Mouse (Mus musculus) heart, embryonic 11.5 days (tissue): ENCODE measurements at regions not wholly inside any gene's neighbourhood (a gene's known extent, or its start where the extent isn't known, plus 50 kb on each side); places are given as distances from the start of the nearest gene placed in this dataset.

Experiments
- ATAC-seq: fragments of 200-750 bp; cut with Nextera tagmentation; replicated peaks from 2 replicates; pipeline ENCODE4 v1.8.0; 2017; ENCODE audit warnings: moderate library complexity; ENCODE audit not compliant: insufficient number of reproducible peaks, low FRiP score, low TSS enrichment
- H3K27ac ChIP-seq: fragments of 300-500 bp; sonication (generic); 2 replicates; pipeline ENCODE4 v1.5.1; 2014; ENCODE audit warnings: mild to moderate bottlenecking, low read depth, low read length
- H3K27me3 ChIP-seq: fragments of 300-500 bp; sonication (generic); 2 replicates; pipeline ENCODE4 v1.6.1; 2014; ENCODE audit warnings: mild to moderate bottlenecking, low read length, mixed read lengths; ENCODE audit not compliant: control insufficient read depth, insufficient read depth
- H3K36me3 ChIP-seq: fragments of 300-500 bp; sonication (generic); 2 replicates; pipeline ENCODE4 v1.6.1; 2014; ENCODE audit warnings: mild to moderate bottlenecking, low read length, moderate library complexity, mixed read lengths; ENCODE audit not compliant: control insufficient read depth, insufficient read depth
- H3K4me1 ChIP-seq: fragments of 300-500 bp; sonication (generic); 2 replicates; pipeline ENCODE4 v1.6.1; 2014; ENCODE audit warnings: low read length; ENCODE audit not compliant: control insufficient read depth, insufficient read depth
- H3K4me2 ChIP-seq: fragments of 300-500 bp; sonication (generic); 2 replicates; pipeline ENCODE4 v1.6.1; 2014; ENCODE audit warnings: mild to moderate bottlenecking, moderate library complexity
- H3K4me3 ChIP-seq: fragments of 300-500 bp; sonication (generic); 2 replicates; pipeline ENCODE4 v1.5.1; 2014; ENCODE audit warnings: low read depth, low read length
- H3K9ac ChIP-seq: fragments of 300-500 bp; sonication (generic); 2 replicates; pipeline ENCODE4 v1.6.1; 2014; ENCODE audit warnings: mild to moderate bottlenecking, low read depth, low read length, moderate library complexity
- H3K9me3 ChIP-seq: fragments of 300-500 bp; sonication (generic); replicated peaks from 2 replicates; pipeline ENCODE4 v1.6.1; 2016; ENCODE audit warnings: low read length; ENCODE audit not compliant: control insufficient read depth
- WGBS: fragments of 180-500 bp; shearing (Covaris S2); extraction: QIAGEN DNeasy Blood & Tissue Kit; methylation state at CpG from one replicate; pipeline ENCODE4 v1.1.7; 2014; ENCODE audit not compliant: insufficient replicate concordance; 5-methylcytosine and 5-hydroxymethylcytosine counted together

- no peaks in the 10 kb centered on the region for H3K27me3 ChIP-seq
- no peak overlapping the region for H3K9ac ChIP-seq
- no peak for ATAC-seq
- no peak overlapping the region for H3K27ac ChIP-seq
- WGBS, result 62% methylated on average over 14 of the region's 14 CpGs
- H3K36me3 ChIP-seq, result no peaks in the 10 kb centered on the region
- no peak overlapping the region for H3K4me2 ChIP-seq
- H3K9me3 ChIP-seq, result no peaks in the 10 kb centered on the region
- no peaks in the 10 kb centered on the region for H3K4me1 ChIP-seq
- no peak overlapping the region for H3K4me3 ChIP-seq
Observed at GRCm38 (mm10) chr11:45190601-45191370, 573.7 kb downstream of the Ebf1 start.

GRCm38 (mm10) chr11:45191392-45192189, 574.5 kb downstream of the Ebf1 start:
- Histone ChIP-seq H3K9ac (no peak overlapping the region), H3K36me3 (no peaks in the 10 kb centered on the region), H3K4me3 (no peak overlapping the region), H3K27me3 (no peaks in the 10 kb centered on the region), H3K27ac (no peak overlapping the region), H3K4me2 (no peak overlapping the region), H3K9me3 (no peaks in the 10 kb centered on the region), H3K4me1 (no peaks in the 10 kb centered on the region)
- 64% methylated on average over 12 of the region's 12 CpGs for WGBS
- ATAC-seq, result no peak

DNA sequence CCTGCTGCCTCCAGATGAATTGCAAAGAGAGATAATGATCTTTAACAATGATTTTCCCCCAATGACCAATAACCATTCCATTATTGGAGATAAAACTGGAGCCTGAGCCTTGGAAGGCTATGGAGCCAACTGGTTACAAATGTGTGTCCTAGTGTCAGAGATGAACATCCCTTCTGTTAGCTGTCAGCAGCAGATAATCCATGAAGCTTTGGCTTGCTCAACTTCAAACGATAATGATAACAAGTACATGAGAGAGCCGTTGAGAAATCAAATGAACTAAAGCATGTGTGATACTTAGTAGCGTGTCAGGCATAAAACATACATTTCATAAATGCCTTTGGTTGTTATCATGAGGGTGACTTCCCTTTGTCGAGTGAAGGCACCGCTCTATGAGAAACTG, 576.2 kb downstream of the Ebf1 start:
- Histone ChIP-seq H3K4me1 (no peaks in the 10 kb centered on the region), H3K9me3 (no peaks in the 10 kb centered on the region), H3K9ac (no peak overlapping the region), H3K36me3 (no peaks in the 10 kb centered on the region), H3K27me3 (no peaks in the 10 kb centered on the region), H3K4me3 (no peak overlapping the region), H3K4me2 (no peak overlapping the region), H3K27ac (no peak overlapping the region)
- no peak for ATAC-seq
- WGBS, result 79% methylated on average over 5 of the region's 5 CpGs

DNA sequence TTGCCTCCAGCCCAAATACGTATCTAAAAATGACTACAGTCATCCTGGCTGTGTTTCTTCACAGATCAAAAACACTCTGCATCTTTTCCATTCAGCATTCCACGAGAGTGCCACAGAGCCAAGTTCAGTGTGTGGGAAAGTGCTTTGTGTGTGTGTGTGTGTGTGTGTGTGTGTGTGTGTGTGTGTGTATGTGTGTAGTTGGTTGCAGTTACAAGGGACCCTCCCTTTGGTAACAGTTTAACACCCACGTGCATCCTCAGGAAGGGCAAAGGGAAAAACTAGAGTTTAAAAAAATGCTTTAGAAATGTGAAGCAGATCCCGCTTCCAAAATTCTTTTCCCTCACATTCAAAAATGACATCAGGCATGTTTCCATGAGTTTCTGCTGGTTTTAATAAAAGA, 582.4 kb downstream of the Ebf1 start:
- H3K4me1 ChIP-seq, result no peaks in the 10 kb centered on the region

DNA sequence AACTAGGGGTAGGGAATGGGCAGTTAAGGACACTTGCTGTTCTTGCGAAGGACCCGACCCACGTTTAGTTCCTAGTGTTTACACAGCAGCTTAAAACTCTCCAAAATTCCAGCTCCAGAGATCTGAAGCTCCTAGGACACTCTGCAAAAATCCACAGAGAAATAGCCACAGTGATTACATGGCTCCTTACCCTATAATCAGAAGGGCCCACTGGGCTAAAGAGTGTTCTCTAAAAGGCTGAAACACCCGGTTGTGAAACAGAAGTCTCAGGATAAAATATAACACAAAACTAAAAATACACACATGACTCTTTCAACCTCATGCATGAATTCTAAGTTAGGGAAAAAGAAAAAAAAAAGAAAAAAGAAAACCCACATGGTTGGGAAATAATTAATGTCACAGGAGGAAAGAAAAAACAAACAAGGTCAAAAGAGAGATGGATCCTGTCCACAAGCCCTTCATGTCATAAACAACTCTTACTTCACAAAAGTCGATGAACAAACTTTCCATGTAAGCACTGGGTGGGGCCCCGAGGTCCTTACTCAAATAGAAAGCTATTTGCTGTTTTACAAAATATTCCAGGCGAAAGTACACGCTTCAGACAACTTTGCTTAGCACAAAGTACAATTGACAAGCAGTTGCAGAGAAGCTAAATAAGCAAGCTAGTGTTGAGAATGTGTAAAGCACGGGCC, 583.7 kb downstream of the Ebf1 start:
- WGBS, result 72% methylated on average over 9 of the region's 9 CpGs
- H3K4me3 ChIP-seq, result no peak overlapping the region
- ATAC-seq, result no peak
- no peaks in the 10 kb centered on the region for H3K9me3 ChIP-seq
- no peaks in the 10 kb centered on the region for H3K36me3 ChIP-seq
- H3K27me3 ChIP-seq, result no peaks in the 10 kb centered on the region
- no peak overlapping the region for H3K27ac ChIP-seq
- no peak overlapping the region for H3K4me2 ChIP-seq
- no peak overlapping the region for H3K9ac ChIP-seq
- H3K4me1 ChIP-seq, result no peaks in the 10 kb centered on the region

More for the DNA sequence above, 582.4 kb downstream of the Ebf1 start:
- Histone ChIP-seq H3K4me2 (no peak overlapping the region), H3K9me3 (no peaks in the 10 kb centered on the region), H3K9ac (no peak overlapping the region), H3K4me3 (no peak overlapping the region), H3K27ac (no peak overlapping the region), H3K36me3 (no peaks in the 10 kb centered on the region), H3K27me3 (no peaks in the 10 kb centered on the region)
- no peak for ATAC-seq
- 72% methylated on average over 4 of the region's 4 CpGs for WGBS

- Histone ChIP-seq H3K4me3 (no peak overlapping the region), H3K27ac (no peak overlapping the region), H3K4me1 (no peaks in the 10 kb centered on the region), H3K27me3 (no peaks in the 10 kb centered on the region), H3K4me2 (no peak overlapping the region), H3K9me3 (no peaks in the 10 kb centered on the region), H3K9ac (no peak overlapping the region), H3K36me3 (no peaks in the 10 kb centered on the region)
- 71% methylated on average over 5 of the region's 5 CpGs for WGBS
- no peak for ATAC-seq
Observed at GRCm38 (mm10) chr11:45203446-45203845, 586.3 kb downstream of the Ebf1 start.

- H3K27me3 ChIP-seq, result no peaks in the 10 kb centered on the region
- no peak for ATAC-seq
- WGBS, result 73% methylated on average over 8 of the region's 8 CpGs
- no peaks in the 10 kb centered on the region for H3K4me1 ChIP-seq
- no peaks in the 10 kb centered on the region for H3K9me3 ChIP-seq
- no peak overlapping the region for H3K4me2 ChIP-seq
- no peak overlapping the region for H3K9ac ChIP-seq
- H3K36me3 ChIP-seq, result no peaks in the 10 kb centered on the region
- H3K27ac ChIP-seq, result no peak overlapping the region
- no peak overlapping the region for H3K4me3 ChIP-seq
Observed at GRCm38 (mm10) chr11:45206611-45207525, 589.8 kb downstream of the Ebf1 start.

DNA sequence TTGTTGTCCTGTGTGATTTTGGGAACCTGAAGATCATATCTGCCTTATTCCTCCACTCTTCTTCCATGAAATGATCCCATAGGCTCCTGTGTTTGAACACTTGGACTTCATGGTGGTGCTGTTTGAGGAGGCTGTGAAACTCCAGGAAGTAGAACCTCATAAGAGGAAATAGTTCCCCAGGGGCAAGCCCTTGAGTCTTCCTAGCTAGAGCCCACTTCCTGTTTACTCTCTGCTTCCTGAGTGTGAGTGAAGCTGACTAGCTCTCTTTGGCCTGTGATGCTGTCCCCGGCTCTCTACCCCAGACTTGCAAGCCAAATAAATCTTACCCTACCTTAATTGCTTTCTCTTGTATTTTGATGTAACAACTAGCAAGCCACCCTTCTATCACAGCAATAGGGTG, 597.0 kb downstream of the Ebf1 start:
- Histone ChIP-seq H3K27me3 (no peaks in the 10 kb centered on the region), H3K4me2 (no peak overlapping the region), H3K36me3 (no peaks in the 10 kb centered on the region), H3K4me3 (no peak overlapping the region), H3K4me1 (no peaks in the 10 kb centered on the region), H3K9ac (no peak overlapping the region), H3K9me3 (no peaks in the 10 kb centered on the region), H3K27ac (no peak overlapping the region)
- ATAC-seq, result no peak
- 58% methylated on average over 1 of the region's 1 CpGs for WGBS
